Mouse (Mus musculus) stomach, embryonic 14.5 days (tissue): Measurements from ENCODE around the gene Rpl9. TPM values are rescaled to one million over a fixed set of nuclear protein-coding genes. Genes with fewer than 3 reads are reported as not detected.
A peak's percentile ranks its signal among the peaks of the same experiment; 100 is the strongest.

Experiments used
- ATAC-seq: fragments of 200-750 bp; cut with Nextera tagmentation; 2 replicates; pipeline ENCODE4 v1.8.0; 2017; ENCODE audit warnings: low read depth, moderate TSS enrichment; ENCODE audit not compliant: insufficient number of reproducible peaks, insufficient read depth, low FRiP score
- H3K27ac ChIP-seq: fragments of 300-500 bp; sonication (generic); 2 replicates; pipeline ENCODE4 v1.5.1; 2014; ENCODE audit warnings: mild to moderate bottlenecking, low read length, moderate library complexity, mixed read lengths
- H3K27me3 ChIP-seq: fragments of 300-500 bp; sonication (generic); 2 replicates; pipeline ENCODE4 v1.6.1; 2014; ENCODE audit warnings: low read length, control low read depth, mixed read lengths; ENCODE audit not compliant: control insufficient read depth, insufficient read depth
- H3K36me3 ChIP-seq: fragments of 300-500 bp; sonication (generic); 2 replicates; pipeline ENCODE4 v1.6.1; 2014; ENCODE audit warnings: mild to moderate bottlenecking, control low read depth, low read length, moderate library complexity, mixed read lengths; ENCODE audit not compliant: control insufficient read depth, insufficient read depth
- H3K4me1 ChIP-seq: fragments of 300-500 bp; sonication (generic); 2 replicates; pipeline ENCODE4 v1.6.1; 2014; ENCODE audit warnings: low read length, control low read depth, mixed read lengths; ENCODE audit not compliant: control insufficient read depth, insufficient read depth
- H3K4me2 ChIP-seq: fragments of 300-500 bp; sonication (generic); replicated peaks from 2 replicates; pipeline ENCODE4 v1.6.1; 2014; ENCODE audit warnings: low read depth, low read length, control low read depth
- H3K4me3 ChIP-seq: fragments of 300-500 bp; sonication (generic); 2 replicates; pipeline ENCODE4 v1.5.1; 2014; ENCODE audit warnings: low read depth, low read length, control low read depth
- H3K9ac ChIP-seq: fragments of 300-500 bp; sonication (generic); replicated peaks from 2 replicates; pipeline ENCODE4 v1.6.1; 2014; ENCODE audit warnings: low read depth, mild to moderate bottlenecking, control low read depth, low read length, moderate library complexity, mixed read lengths
- H3K9me3 ChIP-seq: fragments of 300-500 bp; sonication (generic); 2 replicates; pipeline ENCODE4 v1.6.1; 2016; ENCODE audit warnings: low read depth, low read length, control low read depth; ENCODE audit not compliant: control insufficient read depth
- WGBS: fragments of 180-500 bp; shearing (Covaris S2); extraction: QIAGEN DNeasy Blood & Tissue Kit; methylation state at CpG from one replicate; pipeline ENCODE4 v1.1.7; 2014; 5-methylcytosine and 5-hydroxymethylcytosine counted together
- polyA plus RNA-seq: library from polyadenylated mRNA; unstranded; fragments of >200 nt; fragmentation: Nextera tagmentation; extraction: Ambion mirVana; gene quantifications from 2 replicates; pipeline ENCODE4 v1.2.1, GENCODE M21; 2014

The Rpl9 gene
- polyA plus RNA-seq, 1 experiment from 2014 or later: 1,298 TPM

- H3K36me3 ChIP-seq: peaks cover 29% of the 10 kb centered on the region
- no peak for ATAC-seq
- H3K9ac ChIP-seq: no peak overlapping the region
- H3K27ac ChIP-seq: no peak overlapping the region
- H3K27me3 ChIP-seq: no peaks in the 10 kb centered on the region
- 77% methylated on average over 5 of the region's 5 CpGs for WGBS
- no peak overlapping the region for H3K4me2 ChIP-seq
- H3K4me3 ChIP-seq: no peak overlapping the region
- H3K9me3 ChIP-seq: no peaks in the 10 kb centered on the region
- no peaks in the 10 kb centered on the region for H3K4me1 ChIP-seq
These were observed 34.0 kb upstream of the Rpl9 start for GRCm38 (mm10) chr5:65425251-65425650.

GRCm38 (mm10) chr5:65424215-65424614 lies 33.0 kb upstream of the Rpl9 start:
- Histone ChIP-seq H3K9me3 (no peaks in the 10 kb centered on the region), H3K9ac (no peak overlapping the region), H3K27ac (no peak overlapping the region), H3K4me3 (no peak overlapping the region), H3K27me3 (no peaks in the 10 kb centered on the region), H3K4me1 (no peaks in the 10 kb centered on the region), H3K4me2 (no peak overlapping the region), H3K36me3 (peaks cover 32% of the 10 kb centered on the region)
- peak; percentile 92 for ATAC-seq
- 77% methylated on average over 6 of the region's 6 CpGs for WGBS

- H3K9ac ChIP-seq: no peak overlapping the region
- H3K4me3 ChIP-seq: no peak overlapping the region
- no peak for ATAC-seq
- no peak overlapping the region for H3K4me2 ChIP-seq
- WGBS: 95% methylated on average over 8 of the region's 8 CpGs
- no peaks in the 10 kb centered on the region for H3K9me3 ChIP-seq
- no peaks in the 10 kb centered on the region for H3K4me1 ChIP-seq
- H3K27ac ChIP-seq: no peak overlapping the region
- peaks cover 32% of the 10 kb centered on the region for H3K36me3 ChIP-seq
- no peaks in the 10 kb centered on the region for H3K27me3 ChIP-seq
These were observed 31.6 kb upstream of the Rpl9 start for GRCm38 (mm10) chr5:65422803-65423202.

GRCm38 (mm10) chr5:65420822-65421221 lies 29.6 kb upstream of the Rpl9 start:
- ATAC-seq: no peak
- Histone ChIP-seq H3K4me1 (peaks cover 8% of the 10 kb centered on the region; the same call in 1 of the 2 replicates), H3K27ac (no peak overlapping the region), H3K9me3 (no peaks in the 10 kb centered on the region), H3K27me3 (no peaks in the 10 kb centered on the region), H3K36me3 (peaks cover 42% of the 10 kb centered on the region), H3K4me3 (no peak overlapping the region), H3K9ac (no peak overlapping the region), H3K4me2 (no peak overlapping the region)
- 66% methylated on average over 6 of the region's 6 CpGs for WGBS

GRCm38 (mm10) chr5:65419136-65419535 lies 27.9 kb upstream of the Rpl9 start:
- WGBS: 84% methylated on average over 10 of the region's 10 CpGs
- H3K27me3 ChIP-seq: no peaks in the 10 kb centered on the region
- no peaks in the 10 kb centered on the region for H3K9me3 ChIP-seq
- peaks cover 44% of the 10 kb centered on the region for H3K36me3 ChIP-seq
- H3K4me2 ChIP-seq: no peak overlapping the region
- no peak overlapping the region for H3K4me3 ChIP-seq
- peaks cover 16% of the 10 kb centered on the region; the same call in 1 of the 2 replicates for H3K4me1 ChIP-seq
- no peak overlapping the region for H3K27ac ChIP-seq
- no peak overlapping the region for H3K9ac ChIP-seq
- no peak for ATAC-seq

GRCm38 (mm10) chr5:65415653-65416458 lies 24.6 kb upstream of the Rpl9 start:
- no peaks in the 10 kb centered on the region for H3K9me3 ChIP-seq
- H3K4me3 ChIP-seq: no peak overlapping the region
- ATAC-seq: peak; percentile 88
- peak overlapping the region; percentile 7; the same call in 1 of the 2 replicates for H3K9ac ChIP-seq
- peak overlapping the region; percentile 13; the same call in 1 of the 2 replicates for H3K4me2 ChIP-seq
- H3K36me3 ChIP-seq: peaks cover 40% of the 10 kb centered on the region
- peaks cover 16% of the 10 kb centered on the region; the same call in 1 of the 2 replicates for H3K4me1 ChIP-seq
- peak overlapping the region; percentile 90 for H3K27ac ChIP-seq
- H3K27me3 ChIP-seq: no peaks in the 10 kb centered on the region
- WGBS: 20% methylated on average over 26 of the region's 26 CpGs

- Histone ChIP-seq H3K9me3 (no peaks in the 10 kb centered on the region), H3K9ac (no peak overlapping the region), H3K36me3 (peaks cover 41% of the 10 kb centered on the region), H3K27me3 (no peaks in the 10 kb centered on the region), H3K4me2 (no peak overlapping the region), H3K4me1 (no peaks in the 10 kb centered on the region), H3K4me3 (no peak overlapping the region), H3K27ac (no peak overlapping the region)
- no peak for ATAC-seq
- WGBS: 75% methylated on average over 12 of the region's 12 CpGs
These were observed 16.7 kb upstream of the Rpl9 start for GRCm38 (mm10) chr5:65407989-65408388.

- WGBS: 33% methylated on average over 2 of the region's 2 CpGs
- ATAC-seq: no peak
- H3K27ac ChIP-seq: no peak overlapping the region
- no peaks in the 10 kb centered on the region for H3K4me1 ChIP-seq
- no peak overlapping the region for H3K4me2 ChIP-seq
- no peaks in the 10 kb centered on the region for H3K9me3 ChIP-seq
- peaks cover 45% of the 10 kb centered on the region for H3K36me3 ChIP-seq
- H3K4me3 ChIP-seq: no peak overlapping the region
- H3K27me3 ChIP-seq: no peaks in the 10 kb centered on the region
- no peak overlapping the region for H3K9ac ChIP-seq
These were observed 10.2 kb upstream of the Rpl9 start for GRCm38 (mm10) chr5:65401251-65401994.
